Mouse (Mus musculus) ES-E14 (cell line): ENCODE results near the gene Cops4. TPM values are rescaled to one million over a fixed set of nuclear protein-coding genes. Genes with fewer than 3 reads are reported as not detected.

Source experiments
- DNase-seq: peaks from one replicate; pipeline ENCODE4 v3.0.0-alpha.2; 2013; ENCODE audit warnings: low read depth, low spot score
- H3K27ac ChIP-seq: 2 replicates; pipeline ENCODE4 v1.5.1; 2012; ENCODE audit warnings: low read depth, mild to moderate bottlenecking, low read length, moderate library complexity, mixed read lengths; ENCODE audit not compliant: poor library complexity, insufficient read depth, severe bottlenecking
- H3K36me3 ChIP-seq: 2 replicates; pipeline ENCODE4 v1.6.1; 2012; ENCODE audit warnings: mild to moderate bottlenecking, low read length, moderate library complexity, mixed read lengths; ENCODE audit not compliant: control insufficient read depth, poor library complexity, insufficient read depth, severe bottlenecking
- H3K4me1 ChIP-seq, 2 experiments: fragments of 150-350 bp in 1 of 2; sonication (generic) in 1 of 2; 2 replicates each; pipeline ENCODE4 v1.6.1; 2012; ENCODE audit warnings: low read length in 2 of 2, mild to moderate bottlenecking in 1 of 2, mixed read lengths in 1 of 2; ENCODE audit not compliant: control insufficient read depth in 2 of 2, insufficient read depth in 2 of 2, poor library complexity in 1 of 2
- H3K4me3 ChIP-seq, 2 experiments: fragments of 150-350 bp in 1 of 2; sonication (generic) in 1 of 2; 2 replicates each; pipeline ENCODE4 v1.5.1; 2012; ENCODE audit warnings: low read length in 2 of 2, low read depth in 1 of 2, mild to moderate bottlenecking in 1 of 2, mixed read lengths in 1 of 2; ENCODE audit not compliant: insufficient read depth in 1 of 2, poor library complexity in 1 of 2, severe bottlenecking in 1 of 2
- H3K9ac ChIP-seq: 2 replicates; pipeline ENCODE4 v1.6.1; 2012; ENCODE audit warnings: low read depth, mild to moderate bottlenecking, low read length, mixed read lengths; ENCODE audit not compliant: poor library complexity, insufficient read depth, severe bottlenecking
- H3K9me3 ChIP-seq: fragments of 150-350 bp; sonication (generic); 2 replicates; pipeline ENCODE4 v1.6.1; 2012; ENCODE audit warnings: low read depth, mild to moderate bottlenecking, low read length; ENCODE audit not compliant: control insufficient read depth, insufficient read depth
- CHD2 ChIP-seq: IDR thresholded peaks from 2 replicates; pipeline ENCODE4 v1.6.1; 2014; ENCODE audit warnings: mild to moderate bottlenecking, low read depth, low read length, inconsistent platforms
- HCFC1 ChIP-seq: IDR thresholded peaks from 2 replicates; pipeline ENCODE4 v1.6.1; 2012; ENCODE audit warnings: low read length, inconsistent platforms, borderline replicate concordance; ENCODE audit not compliant: insufficient read depth
- MAFK ChIP-seq: IDR thresholded peaks from 2 replicates; pipeline ENCODE4 v1.6.1; 2014; ENCODE audit warnings: mild to moderate bottlenecking, low read depth, low read length, inconsistent platforms; ENCODE audit not compliant: insufficient read depth
- ZC3H11A ChIP-seq: IDR thresholded peaks from 2 replicates; pipeline ENCODE4 v1.6.1; 2012; ENCODE audit warnings: low read depth, mild to moderate bottlenecking, inconsistent platforms, low read length, borderline replicate concordance
- ZNF384 ChIP-seq: IDR thresholded peaks from 2 replicates; pipeline ENCODE4 v1.6.1; 2012; ENCODE audit warnings: low read depth, low read length, inconsistent platforms
- in situ Hi-C, 2 experiments: fragments of 600-800 bp; cut with MboI; formaldehyde crosslinking; loops; one replicate each; pipeline ENCODE4 v1.15.1; 2025; ENCODE audit warnings: low sequenced_read_pairs in 2 of 2, inconsistent platforms in 1 of 2; ENCODE audit not compliant: unreplicated experiment in 2 of 2
- total RNA-seq: library from RNA; depleted of rRNA; stranded (reverse); fragments of 300-350 nt; gene quantifications from 2 replicates; pipeline ENCODE4 v1.2.3, GENCODE M21; 2012

Gene Cops4
- total RNA-seq, 1 experiment, result 101 TPM

DNA sequence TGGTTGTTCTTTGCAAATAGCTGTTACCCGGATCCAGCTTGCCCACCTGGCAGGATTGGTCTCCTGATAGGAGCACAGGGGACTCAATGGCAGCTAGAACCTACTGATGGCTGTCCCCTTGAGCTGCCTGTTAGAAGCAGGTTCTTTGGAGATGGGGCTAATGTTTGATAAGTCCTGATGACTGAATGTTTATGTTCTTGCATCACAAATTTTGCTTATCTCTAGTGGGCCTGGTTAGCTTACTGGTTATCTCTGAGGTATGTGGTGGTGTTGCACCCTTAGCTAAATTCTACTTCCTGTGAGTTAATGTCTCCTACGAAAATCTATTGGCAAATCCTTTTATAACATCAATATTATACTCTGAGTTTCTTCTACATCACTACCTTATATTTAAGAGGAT is 33.8 kb downstream of the Cops4 start:
- H3K9me3 ChIP-seq, result no peaks in the 10 kb centered on the region
- no peak for DNase-seq
- H3K36me3 ChIP-seq, result peaks cover 5% of the 10 kb centered on the region
- H3K27ac ChIP-seq, result no peak overlapping the region
- H3K9ac ChIP-seq, result no peak overlapping the region
- no peak overlapping the region for H3K4me3 ChIP-seq
- in situ Hi-C loops, result no loop called here
- no peaks in the 10 kb centered on the region for H3K4me1 ChIP-seq
- TF ChIP-seq CHD2 (no peak), ZC3H11A (no peak), ZNF384 (no peak), HCFC1 (no peak), MAFK (no peak)

DNA sequence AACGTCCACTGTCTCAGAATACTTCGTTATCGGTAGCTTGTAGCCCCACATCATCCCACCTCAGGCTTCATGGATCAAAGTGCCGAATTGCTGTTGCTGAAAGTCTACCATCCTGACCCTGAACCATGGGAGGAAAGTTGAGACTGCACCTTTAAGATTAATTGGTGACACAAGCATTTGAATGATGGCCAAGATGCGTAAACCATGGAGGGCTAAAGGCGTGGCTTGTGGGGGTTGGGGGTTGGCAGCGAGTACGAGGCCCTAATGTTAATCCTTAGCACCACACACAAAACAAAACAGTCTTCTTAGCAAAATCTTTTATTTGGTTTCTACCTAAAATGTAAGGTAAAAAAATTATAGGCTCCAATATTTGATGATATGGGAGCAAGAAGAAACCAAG is 35.3 kb downstream of the Cops4 start:
- no peaks in the 10 kb centered on the region for H3K9me3 ChIP-seq
- no peak for DNase-seq
- no peak overlapping the region for H3K4me3 ChIP-seq
- no peak overlapping the region for H3K9ac ChIP-seq
- H3K4me1 ChIP-seq, result no peaks in the 10 kb centered on the region
- no peak for TF ChIP-seq CHD2
- no peak for TF ChIP-seq ZNF384
- no peak for TF ChIP-seq MAFK
- TF ChIP-seq ZC3H11A, result no peak
- no peak for TF ChIP-seq HCFC1
- H3K27ac ChIP-seq, result no peak overlapping the region
- in situ Hi-C loops, result no loop called here
- H3K36me3 ChIP-seq, result no peaks in the 10 kb centered on the region; the same call in 1 of the 2 replicates

DNA sequence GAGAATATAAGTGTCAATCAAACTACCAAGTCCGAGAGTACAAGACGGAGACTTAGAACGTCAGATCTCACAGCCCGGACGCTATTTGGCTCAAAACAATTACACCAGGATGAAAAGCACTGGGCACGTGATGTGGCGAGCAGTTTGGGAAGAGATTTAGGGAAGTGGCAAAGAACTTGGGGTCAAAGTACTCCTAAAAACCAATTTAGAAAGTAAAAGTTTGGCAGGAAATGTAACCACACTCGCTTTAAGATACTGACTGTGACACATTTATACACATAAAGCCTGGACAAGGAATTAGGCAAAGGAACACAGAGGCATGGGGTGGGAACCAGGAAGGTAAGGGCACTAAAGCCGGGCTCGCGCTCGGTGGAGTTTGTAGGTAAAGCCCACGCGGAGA is 38.9 kb downstream of the Cops4 start:
- Histone ChIP-seq H3K4me1 (no peaks in the 10 kb centered on the region), H3K36me3 (no peaks in the 10 kb centered on the region), H3K27ac (no peak overlapping the region), H3K9ac (no peak overlapping the region), H3K9me3 (no peaks in the 10 kb centered on the region), H3K4me3 (no peak overlapping the region)
- no peak for TF ChIP-seq ZNF384
- no peak for TF ChIP-seq HCFC1
- TF ChIP-seq ZC3H11A, result no peak
- TF ChIP-seq CHD2, result no peak
- no peak for TF ChIP-seq MAFK
- in situ Hi-C loops, result no loop called here
- DNase-seq, result no peak

DNA sequence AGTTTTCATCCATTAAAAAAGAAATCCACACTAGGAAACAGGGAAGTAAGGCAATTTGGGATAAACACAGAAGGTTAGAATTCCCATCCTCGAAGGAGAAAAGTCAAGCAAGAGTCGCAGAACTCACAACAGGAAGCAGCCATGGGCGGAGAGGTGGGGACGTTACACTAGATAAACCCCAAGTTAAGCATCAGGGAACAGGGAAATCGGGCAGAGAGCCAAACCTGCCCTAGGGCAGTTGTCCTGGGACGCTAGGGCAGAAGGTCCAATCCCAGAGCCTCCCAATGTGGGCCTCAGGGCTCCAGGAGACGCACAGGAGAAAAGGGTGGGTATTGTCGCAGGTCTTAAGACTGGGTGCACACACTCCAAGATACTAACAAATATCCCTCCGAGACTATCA is 39.4 kb downstream of the Cops4 start:
- in situ Hi-C loops, result no loop called here
- Histone ChIP-seq H3K27ac (no peak overlapping the region), H3K36me3 (no peaks in the 10 kb centered on the region), H3K9ac (no peak overlapping the region), H3K4me3 (no peak overlapping the region), H3K9me3 (no peaks in the 10 kb centered on the region), H3K4me1 (no peaks in the 10 kb centered on the region)
- TF ChIP-seq CHD2 (no peak), MAFK (no peak)
- no peak for DNase-seq

DNA sequence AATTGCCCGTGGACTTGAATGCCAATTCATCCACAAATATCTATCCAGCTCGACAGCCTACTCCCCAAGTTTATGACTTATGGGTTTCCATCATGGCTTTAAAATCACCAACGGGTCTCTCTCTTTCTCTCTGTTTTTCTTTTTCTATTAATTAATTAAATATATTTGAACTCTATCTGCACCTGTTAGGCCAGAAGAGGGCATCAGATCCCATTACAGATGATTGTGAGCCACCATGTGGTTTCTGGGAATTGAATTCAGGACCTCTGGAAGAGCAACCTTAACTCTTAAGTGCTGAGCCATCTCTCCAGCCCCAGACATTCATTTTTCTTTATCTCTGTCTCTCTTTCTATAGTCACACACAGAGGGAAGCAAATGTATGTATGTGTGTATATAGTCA is 40.7 kb downstream of the Cops4 start:
- Histone ChIP-seq H3K27ac (no peak overlapping the region), H3K36me3 (no peaks in the 10 kb centered on the region), H3K4me1 (no peaks in the 10 kb centered on the region), H3K4me3 (no peak overlapping the region), H3K9me3 (no peaks in the 10 kb centered on the region), H3K9ac (no peak overlapping the region)
- TF ChIP-seq MAFK, result no peak
- TF ChIP-seq CHD2, result no peak
- TF ChIP-seq HCFC1, result no peak
- no peak for TF ChIP-seq ZC3H11A
- no peak for TF ChIP-seq ZNF384
- no peak for DNase-seq
- in situ Hi-C loops, result no loop called here
